Comparison of ENCODE assay signal across 8 mouse cellular contexts in genomic region chr13:55573432-55573831, GRCm38 (mm10). TPM values are rescaled to one million over a fixed set of nuclear protein-coding genes. Genes with fewer than 3 reads are reported as not detected.
DNase-seq lines count a peak whose midpoint lies in the region; ATAC-seq and TF ChIP-seq lines count a peak whose summit lies in the region.

Gene Tmed9 (plus strand): TSS chr13:55573732.

- intact Hi-C loops in left cerebral cortex, postnatal 25 days (cut with DNase I) = no loop called here

- H3K9me3 ChIP-seq in lung, embryonic 16.5 days (ENCODE audit: control insufficient read depth, low read length) = no peaks in the 10 kb centered on the region; the same call in 1 of the 2 replicates
- H3K9me3 ChIP-seq in embryonic facial prominence, embryonic 13.5 days = no peaks in the 10 kb centered on the region
- H3K9me3 ChIP-seq in heart, embryonic 15.5 days (replicated peaks) = no peaks in the 10 kb centered on the region

- DNase-seq in lung, postnatal 4 days = no peak
- no peak for DNase-seq in left cerebral cortex, postnatal 25 days (ENCODE audit: low spot score in 2 of 2)
- no peak for DNase-seq in ovary, postnatal 10 days (ENCODE audit: low spot score)
- DNase-seq in cerebellum, postnatal 10 days = no peak

- H3K79me2 ChIP-seq in myocyte (ENCODE audit: control insufficient read depth, insufficient read depth) = peaks cover 33% of the 10 kb centered on the region

- no peak for ATAC-seq in lung, embryonic 16.5 days (ENCODE audit: low read depth)
- no peak for ATAC-seq in embryonic facial prominence, embryonic 13.5 days (ENCODE audit: insufficient number of reproducible peaks, insufficient read depth, low FRiP score, low TSS enrichment, low read depth)
- no peak for ATAC-seq in heart, embryonic 15.5 days (replicated peaks; ENCODE audit: insufficient number of reproducible peaks, insufficient read depth, low FRiP score, low read depth)

- no peaks in the 10 kb centered on the region for H3K27me3 ChIP-seq in lung, embryonic 16.5 days (ENCODE audit: control insufficient read depth, insufficient read depth, low read depth, low read length)
- H3K27me3 ChIP-seq in embryonic facial prominence, embryonic 13.5 days = no peaks in the 10 kb centered on the region
- H3K27me3 ChIP-seq in heart, embryonic 15.5 days = no peaks in the 10 kb centered on the region
- H3K27me3 ChIP-seq in myocyte (ENCODE audit: control insufficient read depth, insufficient read depth, insufficient read length) = no peaks in the 10 kb centered on the region

- H3ac ChIP-seq in myocyte (ENCODE audit: control insufficient read depth, insufficient read length) = no peak within 1 kb of the TSS

- no peak for TF ChIP-seq POLR2A in myocyte (IDR thresholded peaks at IDR 0.05; ENCODE audit: insufficient read length, low read depth)

- peaks cover 15% of the 10 kb centered on the region for H3K4me1 ChIP-seq in lung, embryonic 16.5 days (replicated peaks; ENCODE audit: control insufficient read depth, insufficient read depth, low read length)
- H3K4me1 ChIP-seq in embryonic facial prominence, embryonic 13.5 days = peaks cover 17% of the 10 kb centered on the region
- H3K4me1 ChIP-seq in heart, embryonic 15.5 days (replicated peaks) = peaks cover 16% of the 10 kb centered on the region

- no peak within 1 kb of the TSS for H3K4me2 ChIP-seq in lung, embryonic 16.5 days (ENCODE audit: low read depth, low read length)
- H3K4me2 ChIP-seq in embryonic facial prominence, embryonic 13.5 days = no peak within 1 kb of the TSS
- no peak within 1 kb of the TSS for H3K4me2 ChIP-seq in heart, embryonic 15.5 days
- H3K4me2 ChIP-seq in myocyte (ENCODE audit: low read depth) = no peak within 1 kb of the TSS

- H3K36me3 ChIP-seq in lung, embryonic 16.5 days (ENCODE audit: control insufficient read depth, insufficient read depth, low read length) = no peaks in the 10 kb centered on the region
- peaks cover 4% of the 10 kb centered on the region; the same call in 1 of the 2 replicates for H3K36me3 ChIP-seq in embryonic facial prominence, embryonic 13.5 days
- 0 out of 2 replicates have a peak, but pooled peaks cover 2% of the 10 kb centered on the region for H3K36me3 ChIP-seq in heart, embryonic 15.5 days
- H3K36me3 ChIP-seq in myocyte (ENCODE audit: control insufficient read depth, insufficient read depth) = no peaks in the 10 kb centered on the region

- no peak within 1 kb of the TSS for H3K4me3 ChIP-seq in lung, embryonic 16.5 days (ENCODE audit: low read length)
- no peak within 1 kb of the TSS for H3K4me3 ChIP-seq in embryonic facial prominence, embryonic 13.5 days
- H3K4me3 ChIP-seq in heart, embryonic 15.5 days = no peak within 1 kb of the TSS
- H3K4me3 ChIP-seq in myocyte = no peak within 1 kb of the TSS

- 92% methylated on average over 2 of the region's 2 CpGs for WGBS in lung, embryonic 16.5 days
- 97% methylated on average over 2 of the region's 2 CpGs for WGBS in embryonic facial prominence, embryonic 13.5 days
- 95% methylated on average over 2 of the region's 2 CpGs for WGBS in heart, embryonic 15.5 days

- no peak within 1 kb of the TSS for H3K9ac ChIP-seq in lung, embryonic 16.5 days (ENCODE audit: low read length)
- no peak within 1 kb of the TSS for H3K9ac ChIP-seq in embryonic facial prominence, embryonic 13.5 days
- H3K9ac ChIP-seq in heart, embryonic 15.5 days = no peak within 1 kb of the TSS

- H3K27ac ChIP-seq in lung, embryonic 16.5 days (ENCODE audit: low read length) = no peak within 1 kb of the TSS
- no peak within 1 kb of the TSS for H3K27ac ChIP-seq in embryonic facial prominence, embryonic 13.5 days
- no peak within 1 kb of the TSS for H3K27ac ChIP-seq in heart, embryonic 15.5 days

TF ChIP-seq in myocyte, 11 proteins besides CTCF, POLR2A, EP300 and RAD21:
- TF ChIP-seq TCF12 (IDR thresholded peaks at IDR 0.05; ENCODE audit: insufficient read depth, poor library complexity, severe bottlenecking) = no peak
- TF ChIP-seq CEBPB (IDR thresholded peaks at IDR 0.05; ENCODE audit: insufficient read depth, poor library complexity, severe bottlenecking) = no peak
- no peak for TF ChIP-seq E2F4 (IDR thresholded peaks at IDR 0.05; ENCODE audit: insufficient read depth)
- TF ChIP-seq POLR2AphosphoS2 (IDR thresholded peaks at IDR 0.05; ENCODE audit: insufficient read length, low read depth) = no peak
- TF ChIP-seq MYOD1 (IDR thresholded peaks at IDR 0.05; ENCODE audit: control insufficient read depth in 1 of 3, insufficient read length in 2 of 3, low read depth in 2 of 3) = no peak
- no peak for TF ChIP-seq TCF3 (IDR thresholded peaks at IDR 0.05; ENCODE audit: insufficient read length, low read depth)
- TF ChIP-seq MAX (IDR thresholded peaks at IDR 0.05; ENCODE audit: low read depth) = no peak
- TF ChIP-seq REST (IDR thresholded peaks at IDR 0.05; ENCODE audit: insufficient read depth, insufficient read length) = no peak

RNA-seq across cellular contexts. Expression of gene Tmed9, which starts in this region (rescaled TPM):
- 156 and 180 TPM in 2 replicates for polyA plus RNA-seq in lung, embryonic 16.5 days (2015; fragmentation: Nextera tagmentation; extraction: Ambion mirVana)
- polyA plus RNA-seq in embryonic facial prominence, embryonic 13.5 days (2015; fragmentation: Nextera tagmentation; extraction: Ambion mirVana) = 158 and 177 TPM in 2 replicates
- 103 TPM in 2 replicates for polyA plus RNA-seq in heart, embryonic 15.5 days (2015; fragmentation: Nextera tagmentation; extraction: Ambion mirVana)
- 100 to 1,000 TPM; 129 to 134 TPM for total RNA-seq in left cerebral cortex, postnatal 25 days (2021)
- 200 TPM for polyA plus RNA-seq in myocyte (2012; fragmentation: generic; extraction: Trizol)
